Mouse (Mus musculus): ENCODE measurements around the gene Chit1. TPM values are rescaled to one million over a fixed set of nuclear protein-coding genes. Genes with fewer than 3 reads are reported as not detected.

Gene Chit1
- total RNA-seq, 2 experiments from 2014 or later: 0.26 to 0.60 TPM

DNA sequence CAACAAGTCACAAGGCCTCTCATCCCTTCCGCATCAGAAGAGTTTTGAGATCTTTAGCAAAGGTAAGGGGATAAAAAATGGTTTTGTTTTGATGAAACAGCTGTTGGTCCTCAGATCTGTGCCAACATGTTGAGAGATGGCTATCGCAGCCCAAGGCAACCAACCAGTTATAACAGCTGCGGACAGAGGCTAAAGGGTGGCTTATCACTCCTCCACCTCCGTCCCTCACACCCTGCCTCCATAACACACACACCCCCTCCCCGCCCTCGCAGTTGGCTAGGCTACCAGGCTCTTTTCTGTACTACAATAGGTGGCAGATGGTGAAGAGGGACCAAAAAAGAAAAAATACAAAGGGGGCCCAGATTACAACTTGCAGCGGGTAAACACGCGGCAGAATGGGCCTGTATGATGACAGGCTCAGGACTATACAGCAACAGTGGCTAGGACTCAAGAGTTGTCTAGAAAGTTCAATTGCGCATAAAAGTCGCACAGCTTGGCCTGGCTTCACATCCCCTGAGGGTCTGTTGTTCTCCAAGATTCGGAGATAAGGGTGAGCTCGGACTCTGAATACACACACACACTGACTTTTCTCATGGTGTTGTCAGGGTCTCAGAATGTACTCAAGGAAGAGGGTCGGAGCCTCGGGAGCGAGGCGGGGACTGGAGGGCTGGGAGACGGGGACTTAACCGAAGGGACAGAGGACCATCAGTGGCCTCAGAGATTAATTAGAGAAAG lies 32.8 kb upstream of the Chit1 start:
- DNase-seq (ENCODE audit: extremely low spot score in 1 of 2, low spot score in 2 of 2): no peak
- intact Hi-C loops (cut with DNase I): no loop called here

DNA sequence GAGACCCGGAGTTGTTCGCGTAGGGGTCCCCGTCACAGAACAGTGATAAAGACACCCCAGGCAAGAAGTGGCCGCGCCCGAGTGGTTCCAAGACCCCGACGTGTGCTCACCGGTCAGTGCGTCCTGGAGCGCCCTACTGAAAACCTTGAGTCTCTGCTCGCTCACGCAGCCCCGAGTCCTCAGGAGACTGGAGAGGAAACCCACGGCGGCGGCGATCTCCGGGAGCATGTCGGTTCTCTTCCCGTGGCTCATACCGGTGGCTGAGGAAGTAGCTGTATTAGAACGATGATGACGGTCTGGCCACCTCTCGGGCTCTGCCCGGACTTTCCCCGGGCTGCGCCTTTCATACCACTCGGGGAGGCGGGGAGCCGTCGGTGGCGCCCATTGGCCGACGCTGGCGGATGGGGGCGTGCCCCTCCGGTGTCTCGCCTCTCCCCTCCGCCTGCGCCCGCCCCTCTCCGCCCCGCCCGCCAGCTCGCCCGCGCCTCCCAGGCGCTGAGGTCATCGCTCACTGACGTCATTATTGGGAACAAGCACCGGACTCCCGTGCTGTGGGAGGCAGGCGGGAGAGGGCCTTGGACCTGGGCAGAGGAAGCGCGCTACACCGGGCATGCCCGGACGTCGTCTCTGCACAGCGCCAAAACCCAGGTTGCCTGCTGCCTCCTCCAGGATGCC lies 32.1 kb upstream of the Chit1 start, which contains the start of gene Btg2:
Gene Btg2 (minus strand): TSS at position 319 of the 675 bp plus-strand sequence.
- peak; percentile 91 to 99 for DNase-seq (ENCODE audit: extremely low spot score in 1 of 2, low spot score in 2 of 2)
- intact Hi-C loops (cut with DNase I): no loop called here

DNA sequence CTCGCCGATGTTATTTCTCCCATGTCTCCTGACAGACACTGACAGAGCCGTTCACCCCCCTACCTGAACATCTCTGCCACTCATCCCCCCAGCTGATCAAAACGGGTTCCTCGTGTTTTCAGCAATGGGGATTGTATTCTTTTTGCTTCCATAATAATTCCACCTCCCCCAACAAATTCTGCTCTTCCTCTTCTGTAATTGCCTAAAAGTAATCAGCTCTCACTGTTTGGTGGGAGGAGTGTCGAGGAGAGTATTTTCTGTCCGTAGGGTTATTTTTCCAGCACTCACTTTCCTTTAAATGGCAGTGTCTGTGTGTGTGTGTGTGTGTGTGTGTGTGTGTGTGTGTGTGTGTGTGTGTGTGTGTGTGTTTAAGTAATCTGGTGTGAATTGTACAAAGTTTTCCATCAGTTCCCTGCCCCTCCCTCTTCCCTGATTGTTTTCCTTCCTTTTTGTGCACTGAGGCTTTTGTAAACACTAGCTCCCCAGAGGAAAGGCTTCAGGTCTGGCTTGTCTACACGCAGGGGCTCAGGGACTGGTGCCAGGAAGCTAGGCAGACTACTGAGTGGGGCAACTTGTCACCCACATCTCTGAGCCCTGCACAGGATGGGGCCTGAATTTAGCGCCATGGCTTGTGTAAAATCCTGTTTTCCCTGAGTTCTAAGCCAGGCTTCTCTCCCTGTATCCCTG lies 31.4 kb upstream of the Chit1 start:
- intact Hi-C loops (cut with DNase I): no loop called here
- DNase-seq (ENCODE audit: extremely low spot score in 1 of 2, low spot score in 2 of 2): peak in 1 of 2 experiments; percentile 86

DNA sequence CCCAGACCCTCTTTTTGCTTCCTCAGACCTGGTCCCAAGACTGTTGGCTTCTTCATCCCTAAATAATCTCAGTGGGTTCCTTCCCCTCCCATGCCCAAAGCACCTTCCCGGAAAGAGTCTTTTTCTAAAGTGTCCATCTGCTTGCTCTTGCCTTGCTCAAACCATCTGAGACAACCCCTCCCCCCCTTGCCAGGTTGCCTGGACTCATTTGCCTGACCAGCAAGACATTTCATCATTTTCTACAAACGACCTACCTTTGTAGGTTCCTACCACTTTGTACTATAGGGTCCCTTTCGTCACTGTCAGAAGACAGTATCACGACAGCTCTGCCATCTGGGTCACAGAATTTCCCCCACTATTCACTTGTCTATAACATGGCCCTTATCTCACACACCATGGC lies 30.6 kb upstream of the Chit1 start:
- no peak for DNase-seq (ENCODE audit: extremely low spot score in 1 of 2, low spot score in 2 of 2)
- intact Hi-C loops (cut with DNase I): no loop called here

DNA sequence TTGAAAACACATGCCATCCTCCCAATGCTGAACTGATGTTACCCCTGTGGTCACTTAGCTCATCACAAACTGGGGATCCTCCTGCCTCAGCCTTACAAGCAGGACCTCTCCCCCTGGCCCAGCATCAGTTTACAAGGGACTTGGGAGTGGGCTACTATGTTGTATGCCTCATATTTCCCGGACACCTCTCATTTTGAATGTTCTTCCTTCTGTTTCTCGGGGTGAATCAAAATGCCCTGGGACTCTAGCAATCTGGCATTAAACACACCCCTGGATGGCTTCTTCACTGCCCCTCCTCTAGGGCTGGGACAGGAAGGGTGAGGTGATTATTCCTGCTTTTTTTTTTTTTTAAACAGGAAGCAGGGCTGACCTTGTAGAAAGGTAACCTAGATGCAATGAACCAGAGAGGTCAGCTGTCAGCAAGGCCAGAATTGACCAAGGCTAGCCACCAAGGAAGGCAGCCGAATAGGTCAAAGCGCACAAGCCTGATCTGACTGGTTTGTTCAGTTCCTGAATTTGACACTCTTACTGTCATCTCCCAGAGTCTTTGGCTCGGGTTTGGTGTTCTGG lies 30.1 kb upstream of the Chit1 start:
- intact Hi-C loops (cut with DNase I): no loop called here
- no peak for DNase-seq (ENCODE audit: extremely low spot score in 1 of 2, low spot score in 2 of 2)

DNA sequence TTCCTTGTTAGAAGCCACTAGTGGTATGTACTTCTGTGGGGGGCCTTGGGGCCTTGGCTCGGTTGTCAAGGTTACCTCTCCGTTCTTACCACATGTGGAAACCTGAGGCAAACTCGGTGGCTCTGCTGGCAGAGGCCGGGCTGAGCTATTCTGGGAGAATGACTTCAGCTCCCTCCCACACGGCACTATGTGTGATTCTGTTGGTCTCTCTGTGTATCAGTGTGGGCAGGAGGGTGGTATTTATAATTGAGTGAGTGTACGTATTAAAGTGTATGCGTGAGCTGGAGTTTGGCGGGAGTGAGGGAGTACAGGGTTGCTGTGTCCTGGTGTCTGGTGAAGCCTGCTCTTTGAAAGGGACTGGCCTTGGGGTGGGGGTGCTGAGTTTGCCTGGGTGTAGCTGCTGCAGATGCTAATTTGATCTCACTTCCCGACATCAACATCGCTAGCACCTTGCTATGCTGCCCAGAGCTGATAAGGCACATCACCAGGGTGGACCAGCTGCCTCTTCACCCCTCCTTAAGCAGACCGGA lies 28.0 kb upstream of the Chit1 start:
- DNase-seq (ENCODE audit: extremely low spot score in 1 of 2, low spot score in 2 of 2): peak; percentile 73 to 74
- intact Hi-C loops (cut with DNase I): no loop called here

DNA sequence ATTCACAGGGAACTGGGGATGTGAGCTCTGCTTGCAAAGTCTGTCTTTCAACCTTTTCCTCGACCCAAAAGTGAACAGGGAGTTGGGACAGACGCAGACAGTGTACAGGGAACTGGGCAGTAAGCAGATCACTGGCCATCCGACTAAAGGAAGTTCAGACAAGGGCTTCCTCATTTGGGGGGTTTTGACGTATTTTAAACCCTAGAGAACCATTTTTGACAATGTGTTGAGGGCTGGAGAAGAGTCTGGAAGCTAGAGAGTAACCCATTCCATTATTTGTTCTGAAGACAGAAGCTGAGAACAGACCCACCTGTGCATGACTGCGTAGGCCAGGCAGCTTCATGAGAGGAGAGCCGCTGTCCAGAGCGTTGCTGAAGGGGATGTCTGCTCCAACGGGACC lies 27.4 kb upstream of the Chit1 start:
- intact Hi-C loops (cut with DNase I): no loop called here
- DNase-seq (ENCODE audit: extremely low spot score in 1 of 2, low spot score in 2 of 2): no peak

DNA sequence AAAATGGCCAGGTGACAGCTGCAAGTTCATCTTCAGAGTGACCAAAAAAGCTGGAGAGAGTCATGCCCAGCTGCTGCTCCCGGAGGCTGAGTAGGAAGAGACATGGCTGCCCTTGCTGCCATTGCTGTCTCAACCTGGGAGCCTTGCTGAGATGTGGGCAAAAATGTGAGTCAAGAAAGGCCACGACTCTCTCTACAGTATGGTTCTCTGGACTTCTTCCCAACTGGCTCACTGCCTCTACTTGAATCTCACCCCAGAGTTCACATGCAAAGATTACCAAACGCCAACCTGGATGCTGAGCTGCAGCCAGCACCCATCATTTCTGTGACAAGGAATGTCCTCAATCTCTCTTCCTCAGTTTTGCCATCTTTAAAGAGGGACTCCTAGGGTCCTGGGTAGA lies 26.9 kb upstream of the Chit1 start:
- intact Hi-C loops (cut with DNase I): no loop called here

DNA sequence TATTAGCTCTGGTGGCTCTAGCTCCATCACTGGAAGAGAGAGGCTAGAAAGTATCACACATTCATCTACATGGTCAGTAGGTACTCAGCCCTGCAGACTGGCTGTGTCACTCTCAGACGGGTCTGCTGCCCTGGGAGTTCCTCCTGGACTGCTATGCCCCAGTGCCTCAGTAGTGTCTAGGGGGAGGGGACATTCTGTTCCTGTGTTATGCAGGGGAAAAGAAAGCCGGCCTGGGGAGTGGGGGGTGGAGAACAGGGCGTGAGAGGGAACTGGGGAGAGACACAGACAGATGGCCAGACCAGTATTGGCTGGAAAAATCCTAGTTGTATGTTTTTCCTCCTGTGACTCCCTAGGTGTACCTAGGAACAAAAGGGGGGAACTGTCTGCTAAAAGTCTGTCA lies 25.0 kb upstream of the Chit1 start:
- DNase-seq (ENCODE audit: extremely low spot score in 1 of 2, low spot score in 2 of 2): no peak
- intact Hi-C loops (cut with DNase I): no loop called here

More for the DNA sequence above, 26.9 kb upstream of the Chit1 start:
- DNase-seq (ENCODE audit: extremely low spot score in 1 of 2, low spot score in 2 of 2): no peak

DNA sequence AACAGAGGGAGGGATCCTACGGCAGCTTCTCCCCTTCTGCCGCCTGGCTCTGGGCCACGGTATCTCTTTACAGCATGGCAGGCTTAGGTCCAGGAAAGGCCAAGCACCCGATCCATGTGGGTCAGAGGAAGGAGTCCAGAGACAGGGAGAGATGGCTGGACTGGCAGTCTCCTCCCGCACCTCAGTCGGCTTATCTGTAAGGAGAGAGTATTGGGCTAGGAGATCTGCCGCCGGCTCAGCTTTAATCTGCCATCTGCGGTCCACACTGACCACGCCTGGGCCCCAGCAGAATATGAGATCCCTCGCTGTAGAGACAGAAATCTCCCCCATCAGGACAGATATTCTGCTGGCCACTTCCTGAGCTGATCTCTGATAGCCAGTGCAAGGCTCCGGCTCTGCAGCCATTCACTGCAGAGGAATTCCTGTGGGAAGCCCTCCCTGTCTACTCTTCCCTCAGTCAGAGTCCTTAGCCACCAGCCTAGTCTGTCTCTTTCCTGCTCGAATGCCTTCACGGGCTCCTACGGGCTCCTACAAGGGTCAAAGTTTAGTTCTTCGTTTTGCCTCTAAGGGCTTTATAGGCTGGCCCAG lies 24.1 kb upstream of the Chit1 start:
- intact Hi-C loops (cut with DNase I): no loop called here
- DNase-seq (ENCODE audit: extremely low spot score in 1 of 2, low spot score in 2 of 2): no peak

DNA sequence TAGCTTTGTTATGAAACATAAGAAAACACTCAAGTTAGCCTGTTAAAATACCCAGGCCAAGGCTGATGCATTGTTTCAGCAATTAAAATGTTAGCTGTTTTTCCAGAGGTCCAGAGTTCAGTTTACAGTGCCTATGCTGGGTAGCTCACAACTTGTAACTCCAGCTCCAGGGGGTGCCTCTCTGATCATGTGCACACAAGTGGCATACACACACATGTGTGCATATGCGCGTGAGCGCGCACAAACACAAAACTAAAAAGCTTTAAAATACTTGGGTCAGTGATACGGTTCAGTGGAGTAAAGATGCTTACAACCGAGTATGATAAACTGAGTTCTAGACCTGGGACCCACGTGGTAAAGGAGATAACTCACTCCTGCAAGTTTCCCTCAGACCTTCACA lies 22.0 kb upstream of the Chit1 start:
- intact Hi-C loops (cut with DNase I): no loop called here
- DNase-seq (ENCODE audit: extremely low spot score in 1 of 2, low spot score in 2 of 2): no peak

DNA sequence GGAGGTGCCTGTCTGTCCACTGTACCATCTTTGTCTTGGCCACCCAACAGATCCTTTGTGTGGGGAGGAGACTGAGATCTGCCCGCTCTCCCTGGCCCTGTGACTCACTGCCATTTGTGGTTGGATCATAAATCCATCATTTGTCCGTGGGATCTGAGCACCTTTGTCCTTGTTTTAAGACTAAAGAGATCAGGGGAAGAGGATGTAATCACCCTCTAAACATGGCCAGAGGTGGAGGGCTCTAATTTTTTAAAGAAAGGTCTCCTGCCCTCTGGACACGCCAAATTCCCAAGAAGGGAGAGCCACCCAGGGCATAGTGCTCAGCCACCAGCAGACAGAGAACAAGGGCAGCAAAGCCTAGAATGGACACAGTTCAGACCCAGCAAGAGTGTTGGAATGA lies 19.2 kb upstream of the Chit1 start:
- intact Hi-C loops (cut with DNase I): no loop called here
- DNase-seq (ENCODE audit: extremely low spot score in 1 of 2, low spot score in 2 of 2): no peak

DNA sequence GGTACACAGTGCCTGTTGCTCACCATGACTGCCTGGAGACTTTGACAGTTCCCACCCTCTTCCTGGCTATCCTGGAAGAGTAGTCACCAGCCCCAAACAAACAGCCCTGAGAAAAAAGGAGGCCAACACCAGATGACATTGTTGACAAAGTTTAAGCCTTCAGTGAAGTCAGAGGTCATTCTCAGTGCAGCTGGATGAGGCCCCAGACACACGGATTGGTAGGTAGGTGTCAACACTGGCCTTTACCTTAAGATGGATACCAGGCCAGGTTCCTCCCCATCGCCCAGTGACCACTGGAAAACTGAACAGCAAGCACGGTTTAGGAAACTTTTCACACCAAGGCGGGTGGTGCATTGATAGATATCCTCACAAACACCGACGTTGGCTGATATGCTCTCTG lies 18.7 kb upstream of the Chit1 start:
- intact Hi-C loops (cut with DNase I): no loop called here
- no peak for DNase-seq (ENCODE audit: extremely low spot score in 1 of 2, low spot score in 2 of 2)

DNA sequence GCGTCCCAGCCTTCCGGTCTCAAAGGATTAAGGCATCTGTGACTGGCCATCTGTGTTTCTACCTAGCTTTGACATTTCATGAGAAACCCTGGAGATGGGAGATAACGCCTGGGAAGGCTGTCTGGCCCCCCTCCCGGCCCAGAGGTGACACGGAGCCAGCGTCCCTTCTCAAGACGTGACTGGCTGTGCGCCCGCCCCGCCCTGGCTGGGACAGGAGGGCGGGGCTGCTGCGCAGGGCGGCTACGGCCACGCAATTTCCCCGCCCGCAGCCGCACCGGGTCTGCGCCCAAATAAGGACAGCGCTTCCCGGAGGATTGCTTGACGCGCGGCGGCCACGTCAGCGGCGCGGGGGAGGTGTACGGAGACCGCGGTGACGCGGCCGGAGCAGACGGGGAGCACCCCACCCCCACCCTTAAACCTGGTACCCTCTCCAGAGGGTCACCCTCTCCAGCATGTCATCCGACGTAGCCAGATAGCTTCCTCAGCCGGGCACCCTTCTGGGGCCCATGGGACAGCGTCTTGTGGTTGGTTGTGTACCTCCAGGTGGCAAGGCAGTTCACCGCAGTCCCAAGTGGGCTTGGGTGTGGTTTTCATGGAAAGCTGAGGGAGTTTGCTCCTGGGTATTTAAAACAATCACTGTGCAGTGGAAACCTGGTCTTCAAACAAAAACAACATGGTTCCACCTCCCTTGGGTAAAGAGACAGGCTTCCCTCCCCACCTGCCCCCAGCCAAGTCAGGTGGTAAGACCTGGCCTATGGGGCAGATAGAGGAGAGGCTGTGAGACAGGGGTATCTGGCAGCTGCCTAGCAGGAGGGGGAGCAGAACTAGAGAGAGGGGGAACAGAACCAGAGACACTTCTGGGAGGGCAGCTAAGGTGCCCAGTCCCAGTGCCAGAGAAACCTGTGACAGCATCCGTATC lies 17.9 kb upstream of the Chit1 start:
- peak; percentile 79 to 95 for DNase-seq (ENCODE audit: extremely low spot score in 1 of 2, low spot score in 2 of 2)
- intact Hi-C loops (cut with DNase I): no loop called here

DNA sequence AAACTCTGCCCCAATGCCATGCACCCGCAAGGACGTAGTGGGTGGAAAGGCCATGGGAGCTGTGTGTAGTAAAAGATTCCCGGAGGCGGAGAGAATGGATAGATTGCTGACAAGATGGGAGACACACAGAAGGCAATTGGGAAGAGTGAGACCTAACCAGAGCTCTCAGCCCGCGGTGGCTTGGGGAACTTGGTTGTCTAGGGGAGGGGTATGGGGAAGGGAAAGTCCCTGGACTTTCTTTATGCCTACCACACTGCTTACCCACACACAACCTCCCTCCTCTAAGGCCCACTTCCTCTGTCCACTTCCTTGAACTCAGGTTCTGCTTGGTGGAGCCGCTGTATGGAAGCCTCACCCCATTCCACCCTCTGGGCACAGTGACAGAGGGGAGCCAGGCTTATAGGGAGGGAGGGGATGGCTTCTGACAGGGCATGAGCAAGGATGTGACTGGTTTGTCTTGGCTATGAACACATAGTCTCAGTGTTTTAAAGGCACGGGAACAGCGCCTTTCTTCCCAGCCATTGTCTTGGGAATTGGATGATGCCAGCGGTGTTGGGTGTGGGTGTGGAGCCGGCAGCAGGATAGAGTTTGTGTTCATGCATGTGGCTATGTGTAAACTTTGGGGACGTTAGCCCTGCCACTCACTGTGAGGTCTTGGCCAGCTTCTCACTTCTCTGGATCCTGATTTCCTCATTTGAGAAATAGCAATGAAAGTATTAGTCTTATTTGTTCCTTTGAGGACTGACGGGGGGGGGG lies 17.1 kb upstream of the Chit1 start:
- no peak for DNase-seq (ENCODE audit: extremely low spot score in 1 of 2, low spot score in 2 of 2)
- intact Hi-C loops (cut with DNase I): no loop called here

DNA sequence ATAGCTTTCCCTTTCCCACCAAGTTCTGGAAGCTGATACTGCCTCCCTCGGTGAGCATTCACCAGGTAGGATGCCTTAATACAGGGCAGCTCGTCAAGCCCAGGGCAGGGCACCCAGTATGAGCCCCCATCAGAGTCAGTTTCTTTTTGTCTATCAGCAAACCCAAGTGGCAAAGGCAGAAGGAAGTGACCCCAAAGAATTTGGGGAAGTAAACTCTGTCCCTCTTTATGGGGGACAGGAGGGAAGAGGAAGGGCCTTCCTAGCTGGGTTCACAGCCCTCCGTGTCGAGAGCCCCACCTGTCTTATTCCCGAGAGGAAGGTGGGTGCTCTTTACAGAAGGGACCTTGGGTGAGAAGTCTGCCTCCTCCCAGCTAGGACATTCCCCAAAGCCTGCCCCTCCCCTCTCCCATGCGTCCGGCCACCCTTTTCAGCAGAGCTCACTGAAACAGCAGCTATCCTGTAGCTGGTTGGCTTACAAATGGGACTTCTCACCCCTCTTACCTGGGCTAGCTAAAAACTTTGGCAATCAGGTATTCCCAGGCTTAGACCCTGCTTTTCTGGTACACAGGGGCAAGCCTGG lies 15.9 kb upstream of the Chit1 start:
- intact Hi-C loops (cut with DNase I): loop anchor here (5.0 kb wide), 1 partner anchor 33 kb away; no protein-coding TSS in a partner anchor
- no peak for DNase-seq (ENCODE audit: extremely low spot score in 1 of 2, low spot score in 2 of 2)

DNA sequence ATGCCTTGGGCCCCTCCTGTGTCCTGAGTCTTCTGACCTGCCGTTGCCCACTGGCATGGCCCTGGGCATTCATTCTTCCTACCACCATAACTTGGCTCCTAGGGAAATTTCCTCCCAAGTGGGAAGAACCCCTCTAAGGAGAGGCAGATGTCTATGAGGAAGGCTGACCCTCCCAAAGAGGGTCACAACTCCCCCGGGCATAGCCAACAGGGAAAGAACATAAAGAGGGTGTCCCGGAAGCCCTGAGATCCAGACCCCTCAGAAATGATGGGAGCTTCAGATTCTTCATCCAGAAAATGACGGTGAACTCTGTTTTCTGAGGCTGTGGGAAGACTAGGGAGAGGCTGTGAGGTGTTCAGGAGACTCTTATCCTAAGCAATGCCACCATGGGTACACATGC lies 15.3 kb upstream of the Chit1 start:
- intact Hi-C loops (cut with DNase I): loop anchor here (5.0 kb wide), 1 partner anchor 33 kb away; no protein-coding TSS in a partner anchor
- no peak for DNase-seq (ENCODE audit: extremely low spot score in 1 of 2, low spot score in 2 of 2)

Data from left cerebral cortex, postnatal 10 days (tissue).